Mouse (Mus musculus): ENCODE data around the gene Rhobtb1.
A peak's percentile ranks its signal among the peaks of the same experiment; 100 is the strongest.

Gene Rhobtb1

DNA sequence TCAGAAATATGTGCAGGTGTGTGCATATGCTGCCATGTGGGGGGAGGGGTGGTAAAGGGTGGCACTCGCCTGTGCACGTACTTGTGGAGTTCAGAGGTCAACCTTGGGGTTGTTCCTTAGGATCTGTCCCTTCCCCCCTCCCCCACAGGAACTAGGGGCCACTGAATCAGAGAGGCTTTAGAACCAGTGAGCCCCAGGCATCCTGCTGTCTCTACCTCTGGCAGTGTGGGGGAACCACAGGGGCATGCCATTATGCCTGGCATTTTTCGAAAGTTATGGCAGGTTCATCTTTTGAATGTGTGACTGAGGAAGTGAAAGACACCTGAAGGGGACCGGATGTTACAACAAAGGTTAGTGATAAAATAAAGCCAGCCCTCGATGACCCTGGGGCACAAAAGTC, 59.4 kb downstream of the Rhobtb1 start:
- no peak for DNase-seq (ENCODE audit: low read depth, low spot score)

DNA sequence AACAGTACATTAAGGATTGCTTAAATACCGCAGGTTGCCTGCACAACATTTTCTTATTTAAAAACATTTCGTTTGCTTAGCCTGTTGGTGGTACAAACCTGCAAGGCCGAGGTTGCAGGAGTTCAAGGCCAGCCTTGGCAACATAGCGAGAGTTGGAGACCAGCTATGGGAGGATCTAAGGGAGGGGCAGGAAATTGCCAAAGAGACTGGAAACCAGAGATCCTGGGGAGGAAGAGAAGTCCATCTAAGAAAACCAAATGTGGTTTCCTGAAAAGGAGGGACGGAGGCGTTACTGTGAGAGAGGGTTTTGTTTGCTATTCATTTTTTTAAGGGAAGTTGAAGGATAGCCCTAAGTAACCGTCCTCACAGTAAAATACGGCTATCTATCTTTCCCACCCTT, 60.3 kb downstream of the Rhobtb1 start:
- no peak for DNase-seq (ENCODE audit: low read depth, low spot score)

GRCm38 (mm10) chr10:69211976-69212375, 60.7 kb downstream of the Rhobtb1 start:
- DNase-seq (ENCODE audit: low read depth, low spot score), result peak; percentile 22

DNA sequence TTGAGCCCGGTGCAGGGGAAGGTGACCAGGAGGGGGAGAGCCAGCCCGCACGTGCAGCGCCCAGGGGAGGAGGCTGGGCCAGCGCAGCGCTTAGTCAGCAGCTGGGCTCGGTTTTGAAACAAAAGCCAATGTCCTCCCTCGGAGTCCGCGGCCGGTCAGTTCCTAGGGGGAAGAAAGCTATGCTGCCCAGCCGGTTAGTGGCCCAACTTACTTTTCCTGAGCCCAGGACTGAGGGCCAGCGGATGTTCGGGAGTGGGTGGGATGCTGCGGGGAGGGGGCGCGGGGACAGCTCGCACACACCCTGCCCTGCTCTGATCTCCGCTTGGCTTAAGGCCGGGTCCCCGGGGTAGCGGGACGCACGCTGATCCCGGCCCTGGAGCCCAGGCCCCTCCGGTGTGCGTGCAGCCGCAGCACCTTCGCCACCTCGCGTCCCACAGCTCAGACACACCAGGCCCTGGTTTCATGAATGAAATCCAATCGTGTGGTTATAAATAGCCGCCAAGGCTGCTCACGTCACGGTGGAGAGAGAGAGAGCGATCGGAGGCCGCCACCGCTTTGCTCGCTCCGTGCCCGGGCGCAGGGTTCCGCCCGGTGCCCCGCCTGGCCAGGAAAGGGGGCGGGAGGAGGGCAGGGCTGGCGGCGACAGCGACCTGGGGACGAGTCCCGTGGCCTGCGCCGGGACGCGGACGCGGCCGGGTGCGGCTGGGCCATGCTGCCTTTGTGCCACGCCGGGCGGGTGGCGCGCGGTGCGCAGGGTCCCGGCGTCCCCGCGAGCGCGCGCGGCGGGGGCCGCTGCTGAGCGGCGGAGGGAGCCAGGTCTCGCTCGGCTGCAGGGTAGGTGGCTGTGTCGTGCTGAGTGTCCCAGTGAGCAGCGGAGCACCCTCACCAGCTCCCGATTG, 61.6 kb downstream of the Rhobtb1 start, which contains the start of gene A930033H14Rik:
Gene A930033H14Rik (minus strand): TSS at position 557 of the 899 bp plus-strand sequence.
- peak; percentile 67 for DNase-seq (ENCODE audit: low read depth, low spot score)

GRCm38 (mm10) chr10:69213451-69213877, 62.2 kb downstream of the Rhobtb1 start:
- DNase-seq (ENCODE audit: low read depth, low spot score), result peak; percentile 26

- no peak for DNase-seq (ENCODE audit: low read depth, low spot score)
Measured at GRCm38 (mm10) chr10:69213986-69214385, 62.8 kb downstream of the Rhobtb1 start.

- no peak for DNase-seq (ENCODE audit: low read depth, low spot score)
Measured at GRCm38 (mm10) chr10:69217127-69217690, 66.0 kb downstream of the Rhobtb1 start.

DNA sequence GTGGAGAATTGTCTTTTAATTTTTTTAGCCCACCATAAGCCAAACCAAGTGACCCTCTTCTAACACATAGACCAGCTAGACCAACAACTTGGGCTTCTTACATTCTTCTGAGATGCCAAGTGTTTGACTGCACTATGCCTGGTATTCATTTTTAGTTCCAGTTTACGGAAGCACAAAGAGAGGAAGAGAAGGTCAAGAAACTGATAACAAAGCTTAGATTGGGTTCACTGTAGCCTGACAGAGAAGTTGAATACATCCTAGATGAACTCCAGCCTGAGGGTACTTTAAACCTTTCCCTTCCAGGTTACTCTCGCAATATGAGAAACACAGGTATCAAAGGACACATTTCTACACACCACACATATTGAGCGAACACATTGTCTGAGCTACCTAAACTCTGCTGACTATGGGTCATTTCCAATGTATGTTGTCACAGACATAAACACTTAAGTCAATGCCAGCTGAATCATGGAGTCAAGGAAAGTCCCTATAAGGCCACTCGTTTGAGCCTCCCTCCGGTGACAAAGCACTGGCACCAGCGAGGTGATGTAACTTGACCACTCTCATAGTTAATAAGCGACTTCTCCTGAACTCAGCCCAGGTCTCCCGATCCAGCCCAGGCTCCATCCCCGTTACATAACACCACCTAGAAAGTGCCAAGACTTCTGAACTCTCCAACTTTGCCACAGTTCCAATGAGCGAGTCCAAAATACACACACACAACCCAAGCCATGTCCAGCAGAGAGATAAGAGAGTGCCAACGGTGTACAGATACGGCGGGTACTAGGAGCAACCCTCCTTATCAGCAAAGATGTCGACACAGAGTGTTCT, 67.4 kb downstream of the Rhobtb1 start:
- DNase-seq (ENCODE audit: low read depth, low spot score), result no peak

- DNase-seq (ENCODE audit: low read depth, low spot score), result no peak
Measured at GRCm38 (mm10) chr10:69219289-69219626, 68.0 kb downstream of the Rhobtb1 start.

DNA sequence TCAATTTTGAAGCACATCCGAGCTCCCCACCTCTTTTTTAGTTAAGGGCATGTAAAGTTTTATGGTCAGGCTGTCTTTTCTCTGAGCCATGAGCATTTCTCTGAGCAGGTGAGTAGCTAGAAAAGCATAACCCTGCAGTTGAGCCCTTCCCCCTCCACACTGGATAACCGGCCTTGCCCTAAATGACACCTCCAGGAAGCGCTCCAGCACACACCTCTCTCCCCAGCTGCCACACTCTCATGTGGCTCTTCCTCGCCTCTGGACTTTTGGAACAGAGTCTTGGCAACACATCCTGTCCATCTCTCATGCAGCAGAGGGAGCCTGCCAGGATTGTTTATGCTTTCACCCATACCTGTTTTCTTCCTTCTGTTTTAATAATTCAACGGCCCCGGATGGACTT, 69.1 kb downstream of the Rhobtb1 start:
- DNase-seq (ENCODE audit: low read depth, low spot score), result no peak

- no peak for DNase-seq (ENCODE audit: low read depth, low spot score)
Measured at GRCm38 (mm10) chr10:69221148-69221547, 69.9 kb downstream of the Rhobtb1 start.

- DNase-seq (ENCODE audit: low read depth, low spot score), result no peak
Measured at GRCm38 (mm10) chr10:69221955-69222354, 70.7 kb downstream of the Rhobtb1 start.

GRCm38 (mm10) chr10:69223232-69223631, 72.0 kb downstream of the Rhobtb1 start:
- no peak for DNase-seq (ENCODE audit: low read depth, low spot score)

DNA sequence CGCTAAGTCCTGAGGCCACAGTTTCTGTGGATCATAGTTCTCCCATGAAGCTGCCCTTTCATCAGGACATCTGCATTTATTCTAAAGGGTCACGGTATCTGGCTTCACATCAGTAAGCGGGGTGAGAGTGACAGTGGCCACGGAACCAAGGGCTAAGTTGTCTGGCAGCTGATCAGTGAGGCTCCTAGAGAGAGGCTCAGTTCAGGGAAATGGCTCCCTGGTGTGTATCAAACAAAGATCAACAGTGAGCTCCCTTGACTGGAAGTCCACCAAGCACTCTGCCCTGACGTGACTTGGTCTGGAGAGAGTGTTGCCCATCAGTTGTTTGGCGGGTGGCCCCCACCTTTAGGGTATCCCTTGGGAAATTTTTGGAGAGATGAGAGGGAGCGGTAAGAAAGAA, 73.0 kb downstream of the Rhobtb1 start:
- DNase-seq (ENCODE audit: low read depth, low spot score), result no peak

- no peak for DNase-seq (ENCODE audit: low read depth, low spot score)
Measured at GRCm38 (mm10) chr10:69225471-69225870, 74.2 kb downstream of the Rhobtb1 start.

- DNase-seq (ENCODE audit: low read depth, low spot score), result no peak
Measured at GRCm38 (mm10) chr10:69225951-69226350, 74.7 kb downstream of the Rhobtb1 start.

GRCm38 (mm10) chr10:69237185-69237584, 86.0 kb downstream of the Rhobtb1 start:
- DNase-seq (ENCODE audit: low read depth, low spot score), result no peak

GRCm38 (mm10) chr10:69237781-69238180, 86.5 kb downstream of the Rhobtb1 start:
- DNase-seq (ENCODE audit: low read depth, low spot score), result no peak

GRCm38 (mm10) chr10:69238311-69238710, 87.1 kb downstream of the Rhobtb1 start:
- no peak for DNase-seq (ENCODE audit: low read depth, low spot score)

- DNase-seq (ENCODE audit: low read depth, low spot score), result no peak
Measured at GRCm38 (mm10) chr10:69240530-69240929, 89.3 kb downstream of the Rhobtb1 start.

DNA sequence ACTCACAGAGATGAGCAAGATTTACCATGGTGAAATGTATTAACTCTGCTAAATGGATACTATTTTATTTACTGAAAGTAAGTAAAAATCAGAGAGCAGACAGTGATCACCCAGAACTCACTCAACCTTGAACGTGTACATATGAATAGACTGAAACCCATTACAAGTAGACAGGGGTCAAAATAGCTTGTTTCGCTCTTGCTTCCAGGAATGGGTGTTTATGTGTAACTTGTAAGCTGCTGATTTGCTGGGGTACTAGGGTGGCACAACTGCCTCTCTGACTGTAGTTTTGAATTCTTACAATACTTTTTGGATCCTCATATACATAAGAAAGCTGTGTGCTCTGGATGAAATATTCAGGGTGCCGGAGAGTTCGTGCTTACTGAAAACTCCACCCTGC, 93.9 kb downstream of the Rhobtb1 start:
- DNase-seq (ENCODE audit: low read depth, low spot score), result no peak
